Mouse (Mus musculus): ENCODE data around the gene Mbl2. TPM values are rescaled to one million over a fixed set of nuclear protein-coding genes. Genes with fewer than 3 reads are reported as not detected.

The Mbl2 gene
- total and polyA plus RNA-seq, 2 experiments from 2014 or later = not detected

DNA sequence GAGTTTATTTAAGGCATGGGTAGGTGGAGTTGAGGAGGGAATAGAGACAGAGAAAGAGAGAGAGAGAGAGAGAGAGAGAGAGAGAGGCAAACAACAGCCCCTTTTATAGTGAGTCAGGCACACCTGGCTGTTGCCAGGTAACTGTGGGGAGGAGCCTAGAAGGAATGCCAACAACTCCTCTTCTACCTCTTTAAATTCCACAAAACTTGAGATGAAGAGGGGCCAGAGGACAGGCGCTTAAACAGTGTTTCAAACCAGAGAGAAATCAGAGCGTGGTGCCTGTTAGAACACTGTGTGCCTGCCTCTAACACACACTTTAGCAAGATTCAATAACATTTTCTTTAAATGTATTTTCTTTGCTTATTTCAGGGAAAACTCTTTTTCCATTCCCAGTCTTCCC lies 19.5 kb downstream of the Mbl2 start:
- Histone ChIP-seq H3K27ac (ENCODE audit: low read depth) (no peak overlapping the region), H3K9me3 (replicated peaks; ENCODE audit: control insufficient read depth, low read length) (no peaks in the 10 kb centered on the region), H3K9ac (replicated peaks; ENCODE audit: low read depth, low read length) (no peak overlapping the region), H3K36me3 (replicated peaks; ENCODE audit: control insufficient read depth, insufficient read depth, low read length) (no peaks in the 10 kb centered on the region), H3K27me3 (ENCODE audit: control insufficient read depth, insufficient read depth, low read length) (no peaks in the 10 kb centered on the region; the same call in 1 of the 2 replicates), H3K4me3 (ENCODE audit: low read depth, low read length) (no peak overlapping the region), H3K4me1 (ENCODE audit: control insufficient read depth, insufficient read depth) (no peaks in the 10 kb centered on the region), H3K4me2 (ENCODE audit: low read depth, low read length) (no peak overlapping the region)
- WGBS = 73% methylated on average over 2 of the region's 2 CpGs
- ATAC-seq (ENCODE audit: insufficient read depth, low read depth) (no peak), DNase-seq (ENCODE audit: low spot score) (no peak)
- TF ChIP-seq EP300 (IDR thresholded peaks at IDR 0.05; ENCODE audit: low read depth) (no peak), CTCF (IDR thresholded peaks at IDR 0.05; ENCODE audit: low read depth) (no peak)

DNA sequence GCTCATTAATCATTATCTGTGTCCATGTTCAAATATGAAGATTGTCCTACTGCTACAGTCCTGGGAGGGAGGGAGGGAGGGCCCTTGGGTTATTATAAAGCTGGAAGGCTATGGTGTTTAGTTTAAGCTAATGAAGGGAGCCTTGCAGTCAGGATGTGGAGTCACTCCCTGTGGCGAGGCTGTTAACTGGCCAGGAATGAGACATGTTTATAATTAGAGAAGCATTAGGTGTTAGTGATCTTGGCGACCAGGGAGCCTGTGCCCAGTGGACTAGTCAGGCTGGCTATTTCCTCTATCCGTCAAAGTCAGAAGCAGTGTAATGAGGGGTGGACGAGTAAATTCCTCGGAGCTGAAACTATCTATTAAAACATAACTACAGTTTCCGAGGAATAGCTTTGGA lies 23.6 kb downstream of the Mbl2 start:
- TF ChIP-seq CTCF (IDR thresholded peaks at IDR 0.05; ENCODE audit: low read depth) (no peak), EP300 (IDR thresholded peaks at IDR 0.05; ENCODE audit: low read depth) (no peak)
- no peak for DNase-seq (ENCODE audit: low spot score)
- H3K4me3 ChIP-seq (ENCODE audit: low read depth, low read length) = no peak overlapping the region
- 31% methylated on average over 6 of the region's 6 CpGs for WGBS
- ATAC-seq (ENCODE audit: insufficient read depth, low read depth) = no peak
- H3K27ac ChIP-seq (ENCODE audit: low read depth) = no peak overlapping the region
- H3K36me3 ChIP-seq (replicated peaks; ENCODE audit: control insufficient read depth, insufficient read depth, low read length) = no peaks in the 10 kb centered on the region
- H3K9me3 ChIP-seq (replicated peaks; ENCODE audit: control insufficient read depth, low read length) = no peaks in the 10 kb centered on the region
- H3K4me1 ChIP-seq (ENCODE audit: control insufficient read depth, insufficient read depth) = no peaks in the 10 kb centered on the region
- H3K27me3 ChIP-seq (ENCODE audit: control insufficient read depth, insufficient read depth, low read length) = no peaks in the 10 kb centered on the region
- no peak overlapping the region for H3K9ac ChIP-seq (replicated peaks; ENCODE audit: low read depth, low read length)
- H3K4me2 ChIP-seq (ENCODE audit: low read depth, low read length) = no peak overlapping the region

DNA sequence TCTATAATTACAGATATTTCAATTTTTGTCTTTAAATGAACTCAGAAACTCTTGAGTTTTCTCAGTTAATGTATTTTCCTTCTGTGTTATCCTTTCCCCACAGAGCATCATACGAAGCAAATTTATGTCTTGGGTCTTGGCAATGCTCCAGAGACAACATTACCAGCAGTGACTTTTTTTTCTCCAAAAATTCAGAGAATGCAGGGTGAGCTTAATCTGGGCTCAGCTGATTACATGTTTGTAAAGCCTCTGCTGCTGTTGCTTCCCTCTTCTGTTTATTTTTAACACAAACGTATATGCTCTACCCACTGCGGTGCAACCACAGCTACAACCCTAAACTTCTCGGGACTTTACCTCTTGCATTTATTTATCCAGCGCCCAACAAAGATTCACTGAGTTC lies 48.4 kb downstream of the Mbl2 start:
- Histone ChIP-seq H3K4me1 (ENCODE audit: control insufficient read depth, insufficient read depth) (no peaks in the 10 kb centered on the region), H3K9ac (replicated peaks; ENCODE audit: low read depth, low read length) (no peak overlapping the region), H3K9me3 (replicated peaks; ENCODE audit: control insufficient read depth, low read length) (no peaks in the 10 kb centered on the region), H3K27ac (ENCODE audit: low read depth) (no peak overlapping the region), H3K36me3 (replicated peaks; ENCODE audit: control insufficient read depth, insufficient read depth, low read length) (no peaks in the 10 kb centered on the region), H3K4me2 (ENCODE audit: low read depth, low read length) (no peak overlapping the region), H3K27me3 (ENCODE audit: control insufficient read depth, insufficient read depth, low read length) (no peaks in the 10 kb centered on the region), H3K4me3 (ENCODE audit: low read depth, low read length) (no peak overlapping the region)
- ATAC-seq (ENCODE audit: insufficient read depth, low read depth) = no peak
- TF ChIP-seq CTCF (IDR thresholded peaks at IDR 0.05; ENCODE audit: low read depth) (no peak), EP300 (IDR thresholded peaks at IDR 0.05; ENCODE audit: low read depth) (no peak)
- 24% methylated on average over 5 of the region's 5 CpGs for WGBS
- no peak for DNase-seq (ENCODE audit: low spot score)

DNA sequence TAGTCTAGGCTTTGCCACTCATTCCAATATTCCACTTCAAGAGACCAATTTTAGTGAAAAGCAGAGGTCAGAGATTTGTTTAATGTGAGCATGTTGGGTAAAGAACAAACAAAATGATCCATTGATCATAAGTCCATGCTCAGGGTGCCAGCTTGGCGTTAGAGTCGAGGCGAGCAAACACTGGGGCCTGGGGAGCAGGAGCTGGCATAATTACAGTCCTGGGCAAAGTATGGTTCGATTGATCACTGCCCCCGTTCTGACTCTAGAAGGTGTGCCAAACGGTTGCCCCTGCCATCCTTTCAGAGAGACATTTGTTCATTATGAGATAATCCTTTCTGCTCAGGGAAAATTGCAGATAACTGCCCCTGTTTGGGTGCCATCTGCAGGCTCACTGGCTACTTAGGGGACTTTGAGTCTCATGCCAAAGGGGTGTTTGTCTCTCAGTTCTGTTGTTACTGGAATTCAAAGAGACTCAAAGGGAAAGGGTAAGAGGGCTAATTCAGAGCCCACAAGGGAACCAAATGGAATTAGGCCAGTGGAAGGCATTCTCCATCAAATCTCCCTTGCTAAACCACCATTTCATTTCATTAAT lies 55.3 kb downstream of the Mbl2 start:
- no peak for ATAC-seq (ENCODE audit: insufficient read depth, low read depth)

More for the DNA sequence above, 55.3 kb downstream of the Mbl2 start:
- H3K9me3 ChIP-seq (replicated peaks; ENCODE audit: control insufficient read depth, low read length) = no peaks in the 10 kb centered on the region
- no peaks in the 10 kb centered on the region for H3K27me3 ChIP-seq (ENCODE audit: control insufficient read depth, insufficient read depth, low read length)
- H3K4me3 ChIP-seq (ENCODE audit: low read depth, low read length) = no peak overlapping the region
- no peak for TF ChIP-seq CTCF (IDR thresholded peaks at IDR 0.05; ENCODE audit: low read depth)
- TF ChIP-seq EP300 (IDR thresholded peaks at IDR 0.05; ENCODE audit: low read depth) = no peak
- no peak overlapping the region for H3K4me2 ChIP-seq (ENCODE audit: low read depth, low read length)
- H3K4me1 ChIP-seq (ENCODE audit: control insufficient read depth, insufficient read depth) = no peaks in the 10 kb centered on the region
- WGBS = 81% methylated on average over 6 of the region's 6 CpGs
- no peak overlapping the region for H3K9ac ChIP-seq (replicated peaks; ENCODE audit: low read depth, low read length)
- no peak overlapping the region for H3K27ac ChIP-seq (ENCODE audit: low read depth)
- no peak for DNase-seq (ENCODE audit: low spot score)
- H3K36me3 ChIP-seq (replicated peaks; ENCODE audit: control insufficient read depth, insufficient read depth, low read length) = no peaks in the 10 kb centered on the region

Small RNA genes lying within 50 kb of the gene (microRNA-seq; reads per million reads assigned to microRNA genes)
- gene Gm24108 = not detected

Other genes with a start within 250 kb of the Mbl2 start
- not detected in 2 replicates for gene Trpd52l3, start 229.2 kb upstream of the Mbl2 start, total RNA-seq (2014; rRNA removed; ENCODE audit: low replicate concordance)
- gene Trpd52l3, start 229.2 kb upstream of the Mbl2 start, polyA plus RNA-seq (2015; fragmentation: Nextera tagmentation; extraction: Ambion mirVana) = not detected in 2 replicates
- gene Uhrf2, start 202.4 kb upstream of the Mbl2 start, total RNA-seq (2014; rRNA removed; ENCODE audit: low replicate concordance) = 35.4 and 68.6 TPM in 2 replicates
- 19.6 and 24.5 TPM in 2 replicates for gene Uhrf2, start 202.4 kb upstream of the Mbl2 start, polyA plus RNA-seq (2015; fragmentation: Nextera tagmentation; extraction: Ambion mirVana)
- 2.0 TPM in 1 of 2 replicates, not detected in the other for gene Gldc, start 57.5 kb upstream of the Mbl2 start, total RNA-seq (2014; rRNA removed; ENCODE audit: low replicate concordance)
- gene Gldc, start 57.5 kb upstream of the Mbl2 start, polyA plus RNA-seq (2015; fragmentation: Nextera tagmentation; extraction: Ambion mirVana) = 0.25 and 0.32 TPM in 2 replicates

Measured in heart, postnatal 0 days (tissue).